Mouse (Mus musculus): Measurements from ENCODE around the gene Gm3336.

GRCm38 (mm10) chr8:70713991-70714390 is 4.4 kb upstream of the Gm3336 start:
- TF ChIP-seq FLI1 (IDR thresholded peaks at IDR 0.05; ENCODE audit: low read length), result no peak
- TF ChIP-seq GATA1 (IDR thresholded peaks at IDR 0.05; ENCODE audit: borderline replicate concordance, low read length), result no peak
